Mouse (Mus musculus): Measurements from ENCODE around the gene Cpa2. TPM values are rescaled to one million over a fixed set of nuclear protein-coding genes. Genes with fewer than 3 reads are reported as not detected.

Cpa2 gene
- polyA plus RNA-seq, 1 experiment, result 0.14 TPM

GRCm38 (mm10) chr6:30538800-30539199, 2.6 kb upstream of the Cpa2 start:
- Histone ChIP-seq H3K4me3 (ENCODE audit: insufficient read depth, low read depth, low read length) (no peak overlapping the region), H3K4me1 (ENCODE audit: control insufficient read depth, insufficient read depth, low read length) (no peaks in the 10 kb centered on the region), H3K27ac (ENCODE audit: insufficient read depth, low read depth, low read length) (no peak overlapping the region), H3K27me3 (replicated peaks; ENCODE audit: control insufficient read depth, insufficient read depth, low read length) (no peaks in the 10 kb centered on the region; the same call in 1 of the 2 replicates), H3K36me3 (ENCODE audit: control insufficient read depth, insufficient read depth, low read length) (no peaks in the 10 kb centered on the region)
- TF ChIP-seq POLR2A (IDR thresholded peaks at IDR 0.05; ENCODE audit: low read depth, low read length), result no peak
- TF ChIP-seq CTCF (conservative IDR thresholded peaks at IDR 0.05; ENCODE audit: insufficient read depth, insufficient read length, low read depth, low read length), result no peak
- 71% methylated on average over 5 of the region's 5 CpGs for WGBS
- no peak for DNase-seq

GRCm38 (mm10) chr6:30542277-30542676, 895 bp downstream of the Cpa2 start:
- 92% methylated on average over 6 of the region's 6 CpGs for WGBS
- Histone ChIP-seq H3K36me3 (ENCODE audit: control insufficient read depth, insufficient read depth, low read length) (no peaks in the 10 kb centered on the region), H3K27me3 (replicated peaks; ENCODE audit: control insufficient read depth, insufficient read depth, low read length) (no peaks in the 10 kb centered on the region; the same call in none of the 2 replicates), H3K27ac (ENCODE audit: insufficient read depth, low read depth, low read length) (no peak overlapping the region), H3K4me3 (ENCODE audit: insufficient read depth, low read depth, low read length) (no peak overlapping the region), H3K4me1 (ENCODE audit: control insufficient read depth, insufficient read depth, low read length) (no peaks in the 10 kb centered on the region)
- no peak for TF ChIP-seq POLR2A (IDR thresholded peaks at IDR 0.05; ENCODE audit: low read depth, low read length)
- TF ChIP-seq CTCF (conservative IDR thresholded peaks at IDR 0.05; ENCODE audit: insufficient read depth, insufficient read length, low read depth, low read length), result no peak
- no peak for DNase-seq

- H3K27ac ChIP-seq (ENCODE audit: insufficient read depth, low read depth, low read length), result no peak overlapping the region
These were observed 1.7 kb downstream of the Cpa2 start for GRCm38 (mm10) chr6:30543077-30543476.

GRCm38 (mm10) chr6:30543851-30544250, 2.5 kb downstream of the Cpa2 start:
- no peaks in the 10 kb centered on the region; the same call in none of the 2 replicates for H3K27me3 ChIP-seq (replicated peaks; ENCODE audit: control insufficient read depth, insufficient read depth, low read length)

More at GRCm38 (mm10) chr6:30543077-30543476, 1.7 kb downstream of the Cpa2 start:
- 75% methylated on average over 12 of the region's 12 CpGs for WGBS
- Histone ChIP-seq H3K4me1 (ENCODE audit: control insufficient read depth, insufficient read depth, low read length) (no peaks in the 10 kb centered on the region), H3K36me3 (ENCODE audit: control insufficient read depth, insufficient read depth, low read length) (no peaks in the 10 kb centered on the region), H3K27me3 (replicated peaks; ENCODE audit: control insufficient read depth, insufficient read depth, low read length) (no peaks in the 10 kb centered on the region; the same call in none of the 2 replicates), H3K4me3 (ENCODE audit: insufficient read depth, low read depth, low read length) (no peak overlapping the region)
- DNase-seq, result no peak
- no peak for TF ChIP-seq POLR2A (IDR thresholded peaks at IDR 0.05; ENCODE audit: low read depth, low read length)

GRCm38 (mm10) chr6:30545689-30546088, 4.3 kb downstream of the Cpa2 start:
- Histone ChIP-seq H3K4me3 (ENCODE audit: insufficient read depth, low read depth, low read length) (no peak overlapping the region), H3K4me1 (ENCODE audit: control insufficient read depth, insufficient read depth, low read length) (no peaks in the 10 kb centered on the region), H3K27me3 (replicated peaks; ENCODE audit: control insufficient read depth, insufficient read depth, low read length) (no peaks in the 10 kb centered on the region; the same call in none of the 2 replicates), H3K27ac (ENCODE audit: insufficient read depth, low read depth, low read length) (no peak overlapping the region), H3K36me3 (ENCODE audit: control insufficient read depth, insufficient read depth, low read length) (no peaks in the 10 kb centered on the region)
- TF ChIP-seq POLR2A (IDR thresholded peaks at IDR 0.05; ENCODE audit: low read depth, low read length) (no peak), CTCF (conservative IDR thresholded peaks at IDR 0.05; ENCODE audit: insufficient read depth, insufficient read length, low read depth, low read length) (no peak)
- WGBS, result 75% methylated on average over 7 of the region's 7 CpGs
- no peak for DNase-seq

More at GRCm38 (mm10) chr6:30543851-30544250, 2.5 kb downstream of the Cpa2 start:
- TF ChIP-seq CTCF (conservative IDR thresholded peaks at IDR 0.05; ENCODE audit: insufficient read depth, insufficient read length, low read depth, low read length), result no peak
- TF ChIP-seq POLR2A (IDR thresholded peaks at IDR 0.05; ENCODE audit: low read depth, low read length), result no peak
- DNase-seq, result no peak
- H3K4me1 ChIP-seq (ENCODE audit: control insufficient read depth, insufficient read depth, low read length), result no peaks in the 10 kb centered on the region
- WGBS, result 40% methylated on average over 8 of the region's 8 CpGs
- no peaks in the 10 kb centered on the region for H3K36me3 ChIP-seq (ENCODE audit: control insufficient read depth, insufficient read depth, low read length)
- no peak overlapping the region for H3K27ac ChIP-seq (ENCODE audit: insufficient read depth, low read depth, low read length)
- H3K4me3 ChIP-seq (ENCODE audit: insufficient read depth, low read depth, low read length), result no peak overlapping the region

GRCm38 (mm10) chr6:30546571-30547273, 5.3 kb downstream of the Cpa2 start:
- Histone ChIP-seq H3K4me3 (ENCODE audit: insufficient read depth, low read depth, low read length) (no peak overlapping the region; the same call in 1 of the 2 replicates), H3K27ac (ENCODE audit: insufficient read depth, low read depth, low read length) (no peak overlapping the region), H3K4me1 (ENCODE audit: control insufficient read depth, insufficient read depth, low read length) (no peaks in the 10 kb centered on the region), H3K36me3 (ENCODE audit: control insufficient read depth, insufficient read depth, low read length) (no peaks in the 10 kb centered on the region), H3K27me3 (replicated peaks; ENCODE audit: control insufficient read depth, insufficient read depth, low read length) (no peaks in the 10 kb centered on the region; the same call in none of the 2 replicates)
- no peak for DNase-seq
- WGBS, result 34% methylated on average over 17 of the region's 17 CpGs
- TF ChIP-seq CTCF (conservative IDR thresholded peaks at IDR 0.05; ENCODE audit: insufficient read depth, insufficient read length, low read depth, low read length) (no peak), POLR2A (IDR thresholded peaks at IDR 0.05; ENCODE audit: low read depth, low read length) (no peak)

GRCm38 (mm10) chr6:30547274-30547645, 5.9 kb downstream of the Cpa2 start:
- no peak overlapping the region; the same call in 1 of the 2 replicates for H3K4me3 ChIP-seq (ENCODE audit: insufficient read depth, low read depth, low read length)
- H3K4me1 ChIP-seq (ENCODE audit: control insufficient read depth, insufficient read depth, low read length), result no peaks in the 10 kb centered on the region
- no peak overlapping the region for H3K27ac ChIP-seq (ENCODE audit: insufficient read depth, low read depth, low read length)
- DNase-seq, result no peak
- no peaks in the 10 kb centered on the region for H3K36me3 ChIP-seq (ENCODE audit: control insufficient read depth, insufficient read depth, low read length)
- WGBS, result 4% methylated on average over 17 of the region's 17 CpGs
- TF ChIP-seq POLR2A (IDR thresholded peaks at IDR 0.05; ENCODE audit: low read depth, low read length), result no peak
- no peaks in the 10 kb centered on the region; the same call in 1 of the 2 replicates for H3K27me3 ChIP-seq (replicated peaks; ENCODE audit: control insufficient read depth, insufficient read depth, low read length)
